Mouse (Mus musculus): Measurements from ENCODE around the gene Ndufs2. TPM values are rescaled to one million over a fixed set of nuclear protein-coding genes. Genes with fewer than 3 reads are reported as not detected.

Gene Ndufs2
- polyA plus RNA-seq, 1 experiment from 2014 or later = 218 TPM

DNA sequence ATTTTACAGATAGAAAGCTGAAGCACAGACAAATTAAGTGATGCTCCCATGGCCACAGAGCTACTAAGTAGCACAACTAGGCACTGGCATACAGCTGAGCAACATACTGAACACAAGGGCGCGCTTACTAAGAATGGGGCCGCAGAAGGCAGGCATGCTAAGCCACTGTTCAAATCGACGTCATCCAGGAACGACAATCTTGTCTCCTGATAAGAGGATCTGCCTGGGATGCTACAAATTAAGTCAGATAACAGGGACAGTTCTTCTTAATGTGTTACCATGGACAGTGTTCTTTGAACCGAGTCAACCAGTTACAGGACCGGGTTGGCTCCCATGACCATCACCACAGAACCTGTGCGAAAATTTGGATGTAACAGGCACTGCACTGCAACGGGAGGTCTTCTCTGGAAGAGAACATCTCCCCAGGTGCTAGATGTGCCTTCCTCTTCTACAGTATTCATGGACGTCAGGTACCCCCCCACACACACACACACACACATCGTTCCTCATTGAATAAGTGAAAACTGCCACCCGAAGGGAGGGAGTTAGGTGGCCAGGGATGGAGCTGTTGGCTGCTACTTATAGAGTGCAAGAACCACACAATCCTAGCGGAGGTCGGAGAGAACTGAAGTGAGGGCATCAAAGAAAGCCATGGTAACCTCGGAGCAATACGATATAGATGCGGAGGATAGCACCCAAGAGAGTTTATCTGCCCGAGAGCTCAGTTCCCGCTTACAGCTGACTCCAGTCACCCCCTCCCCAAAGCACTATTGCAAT is 56.0 kb downstream of the Ndufs2 start:
- peak; percentile 10; the same call in 1 of the 2 replicates for ATAC-seq (ENCODE audit: low FRiP score)
- peaks cover 36% of the 10 kb centered on the region for H3K27me3 ChIP-seq (ENCODE audit: control insufficient read depth, insufficient read depth, low read length)
- H3K4me2 ChIP-seq (replicated peaks) = peak overlapping the region; percentile 98
- 6% methylated on average over 20 of the region's 20 CpGs for WGBS
- no peaks in the 10 kb centered on the region for H3K36me3 ChIP-seq (replicated peaks; ENCODE audit: control insufficient read depth, insufficient read depth)
- H3K9me3 ChIP-seq (ENCODE audit: control insufficient read depth, low read length) = no peaks in the 10 kb centered on the region
- no peak overlapping the region for H3K27ac ChIP-seq
- H3K4me1 ChIP-seq (replicated peaks; ENCODE audit: control insufficient read depth, insufficient read depth, low read length) = peaks cover 23% of the 10 kb centered on the region
- H3K9ac ChIP-seq = peak overlapping the region; percentile 66
- DNase-seq (ENCODE audit: low spot score) = no peak
- peak overlapping the region; percentile 61 for H3K4me3 ChIP-seq (replicated peaks; ENCODE audit: low read length)

GRCm38 (mm10) chr1:171193911-171194830 is 57.0 kb downstream of the Ndufs2 start:
- Histone ChIP-seq H3K27me3 (ENCODE audit: control insufficient read depth, insufficient read depth, low read length) (peaks cover 36% of the 10 kb centered on the region), H3K36me3 (replicated peaks; ENCODE audit: control insufficient read depth, insufficient read depth) (no peaks in the 10 kb centered on the region), H3K4me3 (replicated peaks; ENCODE audit: low read length) (peak overlapping the region; percentile 16), H3K9ac (0 out of 2 replicates have a peak overlapping the region, but pooled peaks have one; percentile 18), H3K4me2 (replicated peaks) (peak overlapping the region; percentile 98), H3K4me1 (replicated peaks; ENCODE audit: control insufficient read depth, insufficient read depth, low read length) (peaks cover 30% of the 10 kb centered on the region), H3K9me3 (ENCODE audit: control insufficient read depth, low read length) (no peaks in the 10 kb centered on the region), H3K27ac (0 out of 2 replicates have a peak overlapping the region, but pooled peaks have one; percentile 55)
- DNase-seq (ENCODE audit: low spot score) = no peak
- WGBS = 29% methylated on average over 11 of the region's 11 CpGs
- no peak for ATAC-seq (ENCODE audit: low FRiP score)

GRCm38 (mm10) chr1:171193093-171193840 is 57.9 kb downstream of the Ndufs2 start:
- DNase-seq (ENCODE audit: low spot score) (no peak), ATAC-seq (ENCODE audit: low FRiP score) (peak; percentile 46; the same call in 1 of the 2 replicates)
- Histone ChIP-seq H3K27ac (0 out of 2 replicates have a peak overlapping the region, but pooled peaks have one; percentile 55), H3K4me3 (replicated peaks; ENCODE audit: low read length) (peak overlapping the region; percentile 16), H3K9ac (peak overlapping the region; percentile 18), H3K9me3 (ENCODE audit: control insufficient read depth, low read length) (no peaks in the 10 kb centered on the region), H3K4me1 (replicated peaks; ENCODE audit: control insufficient read depth, insufficient read depth, low read length) (peaks cover 39% of the 10 kb centered on the region), H3K36me3 (replicated peaks; ENCODE audit: control insufficient read depth, insufficient read depth) (no peaks in the 10 kb centered on the region), H3K4me2 (replicated peaks) (peak overlapping the region; percentile 98), H3K27me3 (ENCODE audit: control insufficient read depth, insufficient read depth, low read length) (peaks cover 36% of the 10 kb centered on the region)
- 4% methylated on average over 18 of the region's 18 CpGs for WGBS

DNA sequence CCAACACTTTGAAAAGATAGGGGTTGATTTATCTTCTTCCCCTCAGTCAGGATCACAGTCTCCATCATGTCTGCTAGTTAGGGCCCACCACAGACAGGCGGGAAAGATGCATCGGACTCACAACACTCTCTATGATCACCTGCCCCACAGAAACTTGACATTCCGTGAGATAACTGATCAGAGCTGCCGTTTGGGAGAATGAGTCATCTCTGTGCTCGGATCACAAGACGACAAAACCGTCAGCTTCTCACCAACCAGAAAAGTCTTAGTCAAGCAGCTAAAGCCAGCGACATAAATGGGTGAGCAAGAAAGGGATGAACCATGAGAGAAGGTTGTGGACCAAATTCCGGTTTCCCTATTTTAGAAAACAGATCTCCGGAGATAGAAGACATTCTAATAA is 58.9 kb downstream of the Ndufs2 start:
- peak overlapping the region; percentile 28; the same call in 1 of the 2 replicates for H3K27ac ChIP-seq
- no peak for DNase-seq (ENCODE audit: low spot score)
- H3K36me3 ChIP-seq (replicated peaks; ENCODE audit: control insufficient read depth, insufficient read depth) = no peaks in the 10 kb centered on the region
- no peak overlapping the region for H3K4me3 ChIP-seq (replicated peaks; ENCODE audit: low read length)
- no peaks in the 10 kb centered on the region for H3K9me3 ChIP-seq (ENCODE audit: control insufficient read depth, low read length)
- peaks cover 33% of the 10 kb centered on the region for H3K27me3 ChIP-seq (ENCODE audit: control insufficient read depth, insufficient read depth, low read length)
- H3K9ac ChIP-seq = no peak overlapping the region
- peak overlapping the region; percentile 98 for H3K4me2 ChIP-seq (replicated peaks)
- WGBS = 47% methylated on average over 10 of the region's 10 CpGs
- ATAC-seq (ENCODE audit: low FRiP score) = no peak
- peaks cover 42% of the 10 kb centered on the region for H3K4me1 ChIP-seq (replicated peaks; ENCODE audit: control insufficient read depth, insufficient read depth, low read length)

DNA sequence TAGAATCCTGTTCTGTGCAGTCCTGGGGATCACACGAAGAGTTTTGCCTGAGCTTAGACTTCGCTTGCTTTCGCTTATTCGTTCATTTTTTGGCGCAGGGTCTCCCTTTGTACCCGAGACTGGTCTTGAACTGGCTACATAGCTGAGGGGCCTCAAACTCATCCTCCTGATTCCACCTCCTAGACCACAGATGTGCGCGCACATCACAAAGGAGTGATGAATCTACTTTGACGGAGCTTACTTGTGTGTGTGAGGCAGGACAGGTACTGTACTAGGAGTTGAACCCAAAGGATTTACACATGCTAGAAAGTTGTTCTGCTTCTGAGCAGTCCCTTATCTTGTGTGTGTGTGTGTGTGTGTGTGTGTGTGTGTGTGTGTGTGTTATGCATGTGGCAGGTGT is 60.4 kb downstream of the Ndufs2 start:
- ATAC-seq (ENCODE audit: low FRiP score) (no peak), DNase-seq (ENCODE audit: low spot score) (no peak)
- Histone ChIP-seq H3K27me3 (ENCODE audit: control insufficient read depth, insufficient read depth, low read length) (peaks cover 19% of the 10 kb centered on the region), H3K4me3 (replicated peaks; ENCODE audit: low read length) (no peak overlapping the region), H3K36me3 (replicated peaks; ENCODE audit: control insufficient read depth, insufficient read depth) (no peaks in the 10 kb centered on the region), H3K27ac (no peak overlapping the region), H3K9ac (no peak overlapping the region), H3K9me3 (ENCODE audit: control insufficient read depth, low read length) (no peaks in the 10 kb centered on the region), H3K4me1 (replicated peaks; ENCODE audit: control insufficient read depth, insufficient read depth, low read length) (peaks cover 36% of the 10 kb centered on the region), H3K4me2 (replicated peaks) (no peak overlapping the region)
- 95% methylated on average over 9 of the region's 9 CpGs for WGBS

DNA sequence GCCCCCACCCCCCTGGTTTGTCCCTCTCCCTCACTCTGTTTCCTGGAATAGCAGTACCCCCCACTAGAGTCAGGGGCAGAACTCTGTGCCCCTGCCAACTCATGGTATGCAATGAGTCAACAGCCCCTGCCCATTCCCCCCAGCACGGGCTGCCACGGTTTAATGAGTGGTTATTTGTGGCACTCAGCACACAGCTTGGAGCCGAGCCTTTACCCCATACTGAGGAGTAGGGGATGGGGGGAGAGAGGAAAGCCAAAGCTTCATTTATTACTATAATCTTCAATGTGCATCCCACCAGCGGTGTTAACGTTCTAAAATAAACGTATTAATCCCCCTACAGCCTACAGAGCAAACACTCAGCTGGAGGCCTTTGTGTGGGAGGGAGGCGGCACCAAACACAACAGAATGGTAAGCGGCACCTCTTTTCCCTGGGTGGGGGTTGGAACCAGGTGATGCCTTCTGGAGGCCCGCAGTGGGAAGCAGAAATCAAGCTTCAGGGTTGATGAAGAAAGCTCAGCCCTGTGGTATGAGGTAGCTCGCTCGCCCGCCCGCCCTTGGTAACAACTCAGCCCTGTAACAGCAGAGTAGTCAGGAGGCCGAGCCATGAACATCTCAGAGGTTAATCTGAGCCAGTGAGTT is 61.6 kb downstream of the Ndufs2 start:
- Histone ChIP-seq H3K9me3 (ENCODE audit: control insufficient read depth, low read length) (no peaks in the 10 kb centered on the region), H3K4me1 (replicated peaks; ENCODE audit: control insufficient read depth, insufficient read depth, low read length) (peaks cover 32% of the 10 kb centered on the region), H3K4me2 (replicated peaks) (0 out of 2 replicates have a peak overlapping the region, but pooled peaks have one; percentile 15), H3K36me3 (replicated peaks; ENCODE audit: control insufficient read depth, insufficient read depth) (no peaks in the 10 kb centered on the region), H3K9ac (no peak overlapping the region; the same call in 1 of the 2 replicates), H3K27me3 (ENCODE audit: control insufficient read depth, insufficient read depth, low read length) (peaks cover 15% of the 10 kb centered on the region), H3K27ac (peak overlapping the region; percentile 32; the same call in 1 of the 2 replicates), H3K4me3 (replicated peaks; ENCODE audit: low read length) (no peak overlapping the region)
- 27% methylated on average over 14 of the region's 14 CpGs for WGBS
- DNase-seq (ENCODE audit: low spot score) = no peak
- ATAC-seq (ENCODE audit: low FRiP score) = peak; percentile 54; the same call in 1 of the 2 replicates

- H3K4me3 ChIP-seq (replicated peaks; ENCODE audit: low read length) = no peak overlapping the region
- 9% methylated on average over 8 of the region's 8 CpGs for WGBS
- no peak for DNase-seq (ENCODE audit: low spot score)
Measured at GRCm38 (mm10) chr1:171189046-171189445, 62.1 kb downstream of the Ndufs2 start.

More at GRCm38 (mm10) chr1:171189046-171189445, 62.1 kb downstream of the Ndufs2 start:
- Histone ChIP-seq H3K4me1 (replicated peaks; ENCODE audit: control insufficient read depth, insufficient read depth, low read length) (peaks cover 32% of the 10 kb centered on the region), H3K9me3 (ENCODE audit: control insufficient read depth, low read length) (no peaks in the 10 kb centered on the region), H3K36me3 (replicated peaks; ENCODE audit: control insufficient read depth, insufficient read depth) (no peaks in the 10 kb centered on the region), H3K27me3 (ENCODE audit: control insufficient read depth, insufficient read depth, low read length) (peaks cover 9% of the 10 kb centered on the region; the same call in 1 of the 2 replicates), H3K9ac (no peak overlapping the region), H3K27ac (peak overlapping the region; percentile 32; the same call in 1 of the 2 replicates), H3K4me2 (replicated peaks) (0 out of 2 replicates have a peak overlapping the region, but pooled peaks have one; percentile 15)
- no peak for ATAC-seq (ENCODE audit: low FRiP score)
